Mouse (Mus musculus) forebrain, embryonic 12.5 days (tissue): ENCODE data around the gene Galnt7. TPM values are rescaled to one million over a fixed set of nuclear protein-coding genes. Genes with fewer than 3 reads are reported as not detected.
A peak's percentile ranks its signal among the peaks of the same experiment; 100 is the strongest.

ENCODE experiments used
- ATAC-seq: fragments of 200-750 bp; cut with Nextera tagmentation; 2 replicates; pipeline ENCODE4 v1.8.0; 2017; ENCODE audit warnings: moderate TSS enrichment; ENCODE audit not compliant: low FRiP score
- H3K27ac ChIP-seq: fragments of 300-500 bp; sonication (generic); 2 replicates; pipeline ENCODE4 v1.5.1; 2016; ENCODE audit warnings: mild to moderate bottlenecking
- H3K27me3 ChIP-seq: fragments of 300-500 bp; sonication (generic); 2 replicates; pipeline ENCODE4 v1.6.1; 2016; ENCODE audit warnings: mild to moderate bottlenecking
- H3K36me3 ChIP-seq: fragments of 300-500 bp; sonication (generic); replicated peaks from 2 replicates; pipeline ENCODE4 v1.6.1; 2016; ENCODE audit warnings: mild to moderate bottlenecking
- H3K4me1 ChIP-seq: fragments of 300-500 bp; sonication (generic); 2 replicates; pipeline ENCODE4 v1.6.1; 2016
- H3K4me2 ChIP-seq: fragments of 300-500 bp; sonication (generic); 2 replicates; pipeline ENCODE4 v1.6.1; 2016; ENCODE audit warnings: mild to moderate bottlenecking, moderate library complexity
- H3K4me3 ChIP-seq: fragments of 300-500 bp; sonication (generic); replicated peaks from 2 replicates; pipeline ENCODE4 v1.5.1; 2016; ENCODE audit warnings: mild to moderate bottlenecking
- H3K9ac ChIP-seq: fragments of 300-500 bp; sonication (generic); 2 replicates; pipeline ENCODE4 v1.6.1; 2016; ENCODE audit warnings: mild to moderate bottlenecking
- H3K9me3 ChIP-seq: fragments of 300-500 bp; sonication (generic); 2 replicates; pipeline ENCODE4 v1.6.1; 2016
- WGBS: fragments of 180-500 bp; shearing (Covaris S2); methylation state at CpG from one replicate; pipeline ENCODE4 v1.1.7; 2016; 5-methylcytosine and 5-hydroxymethylcytosine counted together
- polyA plus RNA-seq: library from polyadenylated mRNA; unstranded; fragments of >200 nt; fragmentation: Nextera tagmentation; extraction: Ambion mirVana; gene quantifications from 2 replicates; pipeline ENCODE4 v1.2.1, GENCODE M21; 2016

Galnt7 gene
- polyA plus RNA-seq, 1 experiment from 2014 or later = 18.9 TPM

DNA sequence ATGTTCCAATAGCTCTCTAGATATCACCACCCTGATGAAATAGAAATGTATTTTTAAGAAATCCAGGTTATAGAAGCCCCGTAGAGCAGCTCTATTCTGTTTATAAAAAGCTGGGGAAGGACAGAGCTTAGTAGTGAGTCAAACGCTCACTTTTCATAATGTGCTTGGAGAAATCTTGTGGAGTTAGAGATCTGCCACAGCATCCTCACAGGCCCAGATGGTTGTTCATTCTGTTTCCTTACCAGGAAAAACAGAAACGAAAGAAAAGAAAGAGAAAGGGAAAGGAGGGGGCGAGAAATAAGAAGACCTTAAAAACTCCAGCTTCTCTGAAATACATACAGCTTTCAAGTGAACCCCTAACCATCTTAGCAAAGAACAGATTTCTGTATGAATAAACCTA is 28.9 kb downstream of the Galnt7 start:
- no peaks in the 10 kb centered on the region for H3K27me3 ChIP-seq
- H3K9me3 ChIP-seq = no peaks in the 10 kb centered on the region
- no peak overlapping the region for H3K27ac ChIP-seq
- no peak for ATAC-seq
- no peak overlapping the region for H3K9ac ChIP-seq
- 93% methylated on average over 4 of the region's 4 CpGs for WGBS
- H3K4me2 ChIP-seq = no peak overlapping the region
- no peak overlapping the region for H3K4me3 ChIP-seq
- no peaks in the 10 kb centered on the region; the same call in 1 of the 2 replicates for H3K4me1 ChIP-seq
- no peaks in the 10 kb centered on the region for H3K36me3 ChIP-seq

DNA sequence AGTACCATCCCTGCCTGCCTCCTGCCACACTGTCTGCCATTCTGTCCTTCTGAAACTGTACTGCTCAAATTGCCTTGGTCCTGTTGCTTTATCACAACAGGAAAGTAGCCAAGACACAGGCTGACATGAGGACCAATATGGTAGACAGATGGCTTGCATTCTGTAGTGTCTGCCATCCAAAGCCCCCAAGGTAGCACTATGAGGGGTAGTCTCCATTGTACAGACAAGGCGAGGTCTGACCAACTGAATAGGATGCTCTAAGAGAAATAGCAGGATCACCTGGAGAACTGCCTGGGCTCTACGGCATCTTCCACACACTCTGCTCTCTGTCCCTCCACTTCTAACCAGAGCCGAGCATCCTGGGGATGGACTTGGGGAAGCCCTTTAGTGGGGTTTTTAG is 29.8 kb downstream of the Galnt7 start:
- Histone ChIP-seq H3K4me1 (no peaks in the 10 kb centered on the region; the same call in 1 of the 2 replicates), H3K27me3 (no peaks in the 10 kb centered on the region), H3K9ac (no peak overlapping the region), H3K4me3 (no peak overlapping the region), H3K36me3 (no peaks in the 10 kb centered on the region), H3K4me2 (no peak overlapping the region), H3K27ac (no peak overlapping the region), H3K9me3 (no peaks in the 10 kb centered on the region)
- ATAC-seq = no peak
- WGBS = 89% methylated on average over 3 of the region's 3 CpGs

GRCm38 (mm10) chr8:57616965-57617364 is 35.9 kb downstream of the Galnt7 start:
- no peak overlapping the region for H3K27ac ChIP-seq
- WGBS = 53% methylated on average over 5 of the region's 5 CpGs
- no peaks in the 10 kb centered on the region for H3K9me3 ChIP-seq
- H3K36me3 ChIP-seq = no peaks in the 10 kb centered on the region
- no peak overlapping the region for H3K9ac ChIP-seq
- H3K27me3 ChIP-seq = no peaks in the 10 kb centered on the region
- H3K4me1 ChIP-seq = no peaks in the 10 kb centered on the region; the same call in 1 of the 2 replicates
- no peak overlapping the region for H3K4me2 ChIP-seq
- H3K4me3 ChIP-seq = no peak overlapping the region
- ATAC-seq = no peak

- no peak overlapping the region for H3K9ac ChIP-seq
- no peak overlapping the region for H3K4me2 ChIP-seq
- ATAC-seq = no peak
- WGBS = 84% methylated on average over 15 of the region's 15 CpGs
- no peaks in the 10 kb centered on the region for H3K9me3 ChIP-seq
- no peak overlapping the region for H3K27ac ChIP-seq
- no peak overlapping the region for H3K4me3 ChIP-seq
- H3K27me3 ChIP-seq = no peaks in the 10 kb centered on the region
- peaks cover 8% of the 10 kb centered on the region; the same call in 1 of the 2 replicates for H3K4me1 ChIP-seq
- no peaks in the 10 kb centered on the region for H3K36me3 ChIP-seq
These were observed 37.7 kb downstream of the Galnt7 start for GRCm38 (mm10) chr8:57615016-57615657.

- Histone ChIP-seq H3K9me3 (no peaks in the 10 kb centered on the region), H3K27me3 (no peaks in the 10 kb centered on the region), H3K27ac (no peak overlapping the region), H3K9ac (no peak overlapping the region), H3K4me2 (no peak overlapping the region), H3K4me1 (peaks cover 8% of the 10 kb centered on the region; the same call in 1 of the 2 replicates), H3K36me3 (no peaks in the 10 kb centered on the region), H3K4me3 (no peak overlapping the region)
- ATAC-seq = no peak
- 53% methylated on average over 7 of the region's 7 CpGs for WGBS
These were observed 41.3 kb downstream of the Galnt7 start for GRCm38 (mm10) chr8:57611419-57611977.

DNA sequence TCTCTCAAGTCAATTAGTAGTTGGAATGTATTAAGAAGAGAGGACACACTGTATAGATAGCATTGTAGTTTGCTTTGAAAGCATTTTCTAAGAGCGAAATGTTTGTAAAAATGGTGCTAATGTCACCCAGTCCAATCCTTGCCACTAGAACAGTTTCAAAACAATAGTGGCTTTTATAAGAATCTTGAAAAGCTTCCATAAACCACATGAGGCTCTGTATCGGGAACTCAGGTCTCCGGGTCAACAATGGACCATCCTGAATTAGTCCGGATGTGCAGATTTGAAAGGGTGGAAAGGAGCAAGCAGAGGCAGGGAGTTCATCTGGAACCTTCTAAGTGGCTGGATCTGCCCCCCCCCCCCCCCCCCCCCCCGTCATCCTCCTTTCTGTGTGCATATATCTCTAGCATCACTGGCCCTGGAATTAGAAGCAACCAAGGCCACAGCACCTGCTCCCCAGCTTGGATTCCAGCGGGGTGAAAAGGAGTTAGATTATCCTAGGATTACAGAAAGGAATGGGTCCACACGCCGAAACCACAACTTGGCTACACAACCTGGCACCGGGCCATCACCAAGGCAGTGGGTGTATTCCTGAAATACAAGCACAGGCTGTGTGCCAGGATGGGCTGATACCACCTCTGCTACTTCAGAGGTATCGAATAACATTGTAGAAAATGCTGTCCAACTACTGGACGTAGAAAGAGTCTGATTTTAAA is 42.0 kb downstream of the Galnt7 start:
- no peak for ATAC-seq
- no peaks in the 10 kb centered on the region for H3K36me3 ChIP-seq
- H3K4me2 ChIP-seq = no peak overlapping the region
- WGBS = 71% methylated on average over 10 of the region's 11 CpGs
- H3K27me3 ChIP-seq = no peaks in the 10 kb centered on the region
- no peak overlapping the region for H3K9ac ChIP-seq
- H3K27ac ChIP-seq = no peak overlapping the region
- H3K4me3 ChIP-seq = no peak overlapping the region
- H3K4me1 ChIP-seq = peaks cover 8% of the 10 kb centered on the region; the same call in 1 of the 2 replicates
- no peaks in the 10 kb centered on the region for H3K9me3 ChIP-seq

GRCm38 (mm10) chr8:57602511-57602910 is 50.3 kb downstream of the Galnt7 start:
- Histone ChIP-seq H3K27ac (no peak overlapping the region), H3K9me3 (no peaks in the 10 kb centered on the region), H3K4me3 (no peak overlapping the region), H3K4me1 (peaks cover 9% of the 10 kb centered on the region), H3K4me2 (no peak overlapping the region), H3K27me3 (no peaks in the 10 kb centered on the region), H3K36me3 (no peaks in the 10 kb centered on the region), H3K9ac (no peak overlapping the region)
- ATAC-seq = no peak
- WGBS = 92% methylated on average over 5 of the region's 5 CpGs

GRCm38 (mm10) chr8:57601987-57602418 is 50.8 kb downstream of the Galnt7 start:
- H3K27ac ChIP-seq = no peak overlapping the region
- H3K36me3 ChIP-seq = no peaks in the 10 kb centered on the region
- no peak overlapping the region for H3K4me3 ChIP-seq
- no peaks in the 10 kb centered on the region for H3K27me3 ChIP-seq
- no peaks in the 10 kb centered on the region for H3K9me3 ChIP-seq
- 94% methylated on average over 12 of the region's 12 CpGs for WGBS
- H3K4me2 ChIP-seq = no peak overlapping the region
- ATAC-seq = no peak
- H3K9ac ChIP-seq = no peak overlapping the region
- H3K4me1 ChIP-seq = peaks cover 9% of the 10 kb centered on the region

DNA sequence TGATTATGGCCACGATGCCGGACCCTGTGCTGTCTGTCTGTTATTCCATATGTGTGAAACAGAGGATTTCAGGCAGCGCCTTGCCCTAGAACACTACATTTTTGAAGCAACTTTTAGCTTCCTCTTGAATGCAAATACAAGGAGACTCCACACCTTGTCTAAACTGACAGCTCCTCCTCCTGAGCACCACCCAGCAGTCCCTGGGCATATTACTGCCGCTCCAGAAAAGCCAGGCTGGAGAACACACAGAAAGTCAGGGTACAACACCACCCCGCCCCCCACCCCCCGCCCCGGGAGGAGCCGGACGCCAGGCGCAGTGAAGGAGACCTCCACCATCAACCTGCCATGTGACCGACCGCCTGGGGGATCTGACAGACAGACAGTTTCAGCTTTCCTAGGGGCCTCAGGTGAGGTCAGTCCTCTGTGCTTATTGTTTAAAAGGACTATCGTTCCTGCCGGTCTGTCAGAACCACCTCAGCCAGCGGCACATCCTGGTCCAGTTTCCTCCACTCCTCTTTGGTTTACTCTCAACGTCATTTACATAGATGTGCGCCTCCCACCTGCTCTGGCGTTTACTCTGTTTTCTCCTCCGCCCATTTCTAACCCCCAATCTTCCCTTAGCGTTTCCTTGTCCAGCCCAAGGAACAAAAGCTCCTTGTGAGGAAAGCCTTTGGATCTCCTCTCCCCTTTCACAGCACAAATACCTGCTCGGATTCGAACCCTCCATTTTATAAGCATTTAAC is 52.8 kb downstream of the Galnt7 start:
- Histone ChIP-seq H3K4me2 (peak overlapping the region; percentile 38), H3K4me3 (no peak overlapping the region), H3K27ac (no peak overlapping the region), H3K27me3 (no peaks in the 10 kb centered on the region), H3K9ac (no peak overlapping the region), H3K4me1 (peaks cover 16% of the 10 kb centered on the region), H3K36me3 (no peaks in the 10 kb centered on the region), H3K9me3 (no peaks in the 10 kb centered on the region)
- peak; percentile 41; the same call in 1 of the 2 replicates for ATAC-seq
- 20% methylated on average over 22 of the region's 22 CpGs for WGBS

- Histone ChIP-seq H3K27me3 (no peaks in the 10 kb centered on the region), H3K27ac (no peak overlapping the region), H3K9ac (no peak overlapping the region), H3K4me2 (no peak overlapping the region), H3K4me1 (peaks cover 16% of the 10 kb centered on the region), H3K4me3 (no peak overlapping the region), H3K9me3 (no peaks in the 10 kb centered on the region), H3K36me3 (no peaks in the 10 kb centered on the region)
- no peak for ATAC-seq
- 43% methylated on average over 3 of the region's 3 CpGs for whole genome bisulfite sequencing
These were observed 57.0 kb downstream of the Galnt7 start for GRCm38 (mm10) chr8:57595853-57596252.

DNA sequence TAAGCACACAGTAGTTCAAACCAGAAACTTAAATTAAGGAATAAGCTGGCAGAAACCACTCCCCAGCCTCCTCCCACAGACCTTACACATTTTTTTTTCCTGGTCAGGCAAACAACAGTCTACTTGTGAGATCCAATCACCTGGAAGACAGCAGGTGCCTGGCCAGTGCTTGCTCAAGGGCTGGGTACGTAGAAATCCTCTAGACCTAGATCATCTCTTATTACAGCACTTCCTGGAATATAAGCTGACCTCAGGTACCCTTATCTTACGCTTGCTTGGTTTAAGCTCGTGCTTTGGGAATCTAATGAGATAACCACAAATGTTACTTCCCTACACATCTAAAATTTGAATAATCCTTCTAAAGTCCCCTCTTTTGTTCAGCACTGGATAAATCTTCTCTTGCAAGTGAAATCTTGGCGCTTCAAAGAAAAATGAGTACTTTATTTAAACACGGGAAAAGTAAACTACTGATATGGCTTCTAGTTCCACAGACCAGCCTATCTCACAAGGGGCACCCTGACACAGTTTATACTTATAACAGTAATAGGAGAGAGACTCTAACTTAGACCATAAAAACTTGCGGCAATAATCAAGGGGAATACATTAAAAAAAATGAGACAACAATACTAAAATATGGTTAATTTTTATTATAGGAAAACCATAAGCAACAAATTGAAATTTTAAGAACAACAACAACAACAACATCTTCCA is 58.5 kb downstream of the Galnt7 start:
- H3K4me1 ChIP-seq = peaks cover 7% of the 10 kb centered on the region
- no peak overlapping the region for H3K4me2 ChIP-seq
- no peak overlapping the region for H3K4me3 ChIP-seq
- WGBS = 76% methylated on average over 6 of the region's 6 CpGs
- H3K27me3 ChIP-seq = no peaks in the 10 kb centered on the region
- no peaks in the 10 kb centered on the region for H3K36me3 ChIP-seq
- no peaks in the 10 kb centered on the region for H3K9me3 ChIP-seq
- ATAC-seq = no peak
- H3K9ac ChIP-seq = no peak overlapping the region
- H3K27ac ChIP-seq = no peak overlapping the region

DNA sequence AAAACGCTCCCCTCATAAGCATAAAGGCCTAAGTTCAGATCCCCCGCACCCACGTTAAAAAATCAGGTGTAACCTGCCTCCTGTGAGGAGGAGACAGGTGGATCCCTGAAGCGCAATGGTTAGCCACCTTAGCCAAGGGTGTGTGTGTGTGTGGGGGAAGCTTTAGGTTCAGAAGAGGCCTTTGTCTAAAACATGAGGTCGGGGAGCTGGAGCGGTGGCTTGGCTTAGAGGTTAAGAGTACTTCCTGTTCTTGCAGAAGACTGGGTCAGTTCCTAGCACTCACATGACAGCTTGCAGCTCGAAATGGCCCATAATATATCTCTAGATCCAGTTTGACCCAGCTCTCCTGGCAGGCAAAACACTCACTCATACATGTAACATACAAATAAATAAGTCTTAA is 60.2 kb downstream of the Galnt7 start:
- WGBS = 83% methylated on average over 7 of the region's 7 CpGs
- H3K9me3 ChIP-seq = no peaks in the 10 kb centered on the region
- no peak overlapping the region for H3K9ac ChIP-seq
- peaks cover 7% of the 10 kb centered on the region for H3K4me1 ChIP-seq
- no peak overlapping the region for H3K4me2 ChIP-seq
- H3K27ac ChIP-seq = no peak overlapping the region
- H3K36me3 ChIP-seq = no peaks in the 10 kb centered on the region
- H3K27me3 ChIP-seq = no peaks in the 10 kb centered on the region
- no peak overlapping the region for H3K4me3 ChIP-seq
- ATAC-seq = no peak
